Mouse (Mus musculus) Muller cell, postnatal 12 days (primary cell): ENCODE results near the gene Olfr982.
A peak's percentile ranks its signal among the peaks of the same experiment; 100 is the strongest.

Source experiments
- DNase-seq: peaks from one replicate; pipeline ENCODE4 v3.0.0-alpha.2; 2015; ENCODE audit errors: inconsistent ontology term

Olfr982 gene

GRCm38 (mm10) chr9:40073529-40073928 lies at the start of gene Olfr982:
Gene Olfr982, plus strand, starts transcription at chr9:40073829.
- DNase-seq, result no peak

- DNase-seq, result no peak
Observed at GRCm38 (mm10) chr9:40050138-40050537, 23.5 kb upstream of the Olfr982 start.

DNA sequence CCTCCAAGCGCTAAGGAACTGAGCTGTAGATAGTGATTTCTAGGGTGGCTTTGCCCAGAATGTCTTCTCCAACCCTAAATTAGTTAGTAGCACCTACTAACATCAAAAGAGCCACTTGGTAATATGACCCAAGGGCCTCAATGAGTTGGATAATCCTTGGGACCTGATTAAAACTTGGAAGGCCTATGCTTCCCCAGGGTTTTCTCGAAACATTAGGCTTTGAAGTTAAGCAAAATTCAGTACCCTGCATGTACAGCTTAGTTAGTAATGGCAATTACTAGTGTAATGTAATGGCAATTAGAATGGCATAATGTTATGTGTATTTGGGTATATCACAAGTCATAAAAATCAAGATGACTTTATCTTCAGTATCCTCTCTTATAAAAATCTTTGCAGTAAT lies 19.9 kb downstream of the Olfr982 start, which contains the start of gene Olfr983:
Gene Olfr983 (minus strand): TSS at position 101 of the 400 bp plus-strand sequence.
- DNase-seq, result no peak

DNA sequence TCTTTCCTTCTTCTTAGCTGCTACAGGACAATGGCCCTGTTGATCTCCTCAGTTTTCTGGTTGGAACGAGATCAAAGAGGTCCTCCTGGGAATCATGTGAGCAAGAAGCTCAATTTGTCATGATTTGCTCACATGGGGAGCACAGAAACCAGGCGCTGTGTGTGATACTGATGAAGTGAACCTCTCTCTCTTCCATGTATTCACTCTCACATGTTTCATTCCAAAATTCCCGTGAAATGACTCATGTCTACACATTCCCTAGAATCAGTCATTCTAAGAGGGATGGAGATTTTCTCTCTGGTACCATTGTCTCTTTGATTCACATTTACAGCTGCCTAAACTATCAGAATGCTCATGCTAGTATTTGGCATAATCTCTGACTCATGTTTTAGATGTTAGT lies 21.1 kb downstream of the Olfr982 start:
- peak; percentile 88 for DNase-seq

GRCm38 (mm10) chr9:40114106-40114505 lies 40.5 kb downstream of the Olfr982 start, which contains the start of gene Olfr984:
Gene Olfr984, minus strand, starts transcription at chr9:40114206.
- DNase-seq, result no peak

DNA sequence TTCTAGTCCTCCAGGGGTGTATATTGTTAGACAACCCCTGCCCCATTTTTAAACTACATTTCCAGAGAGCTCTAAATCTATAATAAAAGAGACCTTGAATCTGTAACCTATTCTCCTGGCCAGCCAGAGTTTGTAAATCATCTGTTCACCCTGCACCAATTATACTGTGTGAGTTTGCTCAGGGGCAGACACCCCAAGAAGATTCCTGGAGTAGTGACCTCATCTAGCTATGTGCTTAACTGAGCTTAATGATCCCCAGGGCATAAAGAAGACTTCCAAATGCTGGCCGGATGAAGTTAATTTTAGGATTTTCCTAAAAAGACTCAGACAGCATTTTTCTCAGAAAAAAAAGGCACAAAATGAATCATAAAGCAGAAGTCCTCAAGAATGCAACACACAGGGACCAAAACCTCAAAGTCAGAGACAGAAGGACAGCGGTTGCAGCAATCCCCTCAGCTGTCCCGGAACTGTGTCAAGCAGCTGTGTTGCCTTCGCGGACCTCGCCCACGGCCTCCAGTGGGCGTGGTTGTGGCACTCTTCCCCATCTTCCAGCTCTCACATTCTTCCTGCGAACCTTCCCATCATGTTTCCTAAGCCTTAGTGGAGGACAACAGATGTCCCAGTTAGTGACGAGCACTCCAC lies 43.1 kb downstream of the Olfr982 start:
- peak; percentile 59 for DNase-seq

DNA sequence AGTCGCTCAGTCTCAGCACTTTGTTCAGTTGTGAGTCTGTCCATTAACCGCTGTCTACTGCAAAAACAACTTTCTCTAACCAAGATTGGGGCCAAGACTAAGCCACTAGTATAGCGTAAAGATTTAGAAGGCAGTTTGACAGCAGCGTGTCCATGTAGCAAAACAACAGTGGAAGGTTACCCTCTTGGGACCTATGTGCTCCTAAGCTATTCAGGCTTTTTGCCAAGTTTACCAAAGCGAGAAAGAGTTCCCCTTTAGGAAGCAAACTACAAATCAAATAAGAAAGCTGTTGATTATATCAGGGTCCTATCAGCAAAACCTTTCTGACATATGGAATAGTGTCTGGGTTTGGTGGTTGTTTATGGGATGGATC lies 43.6 kb downstream of the Olfr982 start:
- no peak for DNase-seq
